Mouse (Mus musculus) spleen, adult 2 months (tissue): ENCODE results near the gene Gprc5c.

ENCODE experiments used
- CTCF ChIP-seq: fragments of 200-500 bp; IDR thresholded peaks from 2 replicates; pipeline ENCODE4 v1.5.1; 2011; ENCODE audit warnings: mild to moderate bottlenecking, inconsistent platforms; ENCODE audit not compliant: insufficient read depth, insufficient read length, insufficient replicate concordance; ENCODE audit errors: extremely low read depth
- POLR2A ChIP-seq: fragments of 200-500 bp; IDR thresholded peaks from 2 replicates; pipeline ENCODE4 v1.6.1; 2011; ENCODE audit warnings: low read depth, low read length, inconsistent platforms

DNA sequence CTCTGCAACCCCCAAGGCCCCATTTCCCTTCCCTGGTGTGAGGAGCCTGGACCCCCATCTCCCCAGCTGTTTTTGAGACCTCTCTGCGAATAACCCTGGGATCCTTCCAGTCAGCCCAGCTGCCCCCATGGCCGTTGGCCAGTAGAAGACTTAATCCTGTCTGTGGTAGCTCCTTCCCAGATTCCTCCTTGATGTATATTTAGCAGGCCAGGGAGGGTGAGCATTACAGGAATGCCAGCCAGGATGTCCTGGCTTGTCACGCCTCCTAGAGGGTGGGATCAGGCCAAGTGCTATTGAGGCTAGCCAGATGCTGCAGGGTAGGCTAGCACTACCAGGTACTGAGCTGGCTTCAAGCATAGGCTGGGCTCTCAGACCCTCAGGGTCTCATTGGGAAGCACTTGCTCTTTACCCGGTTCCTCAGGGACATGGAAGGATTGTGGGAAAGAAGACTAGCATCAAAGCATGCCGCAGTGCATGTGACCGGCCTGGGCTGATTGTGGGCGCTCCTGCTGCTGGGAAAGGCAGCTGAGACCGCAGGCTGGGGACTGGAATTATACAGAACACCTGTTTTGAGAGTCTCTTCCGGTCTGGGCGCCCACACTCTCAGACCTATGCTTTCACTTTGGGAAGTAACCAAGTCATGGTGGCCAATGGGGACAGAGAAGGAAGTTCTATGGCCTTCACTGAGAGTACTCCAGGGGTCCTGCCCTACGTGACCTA lies 35.9 kb upstream of the Gprc5c start:
- TF ChIP-seq POLR2A (no peak), CTCF (no peak)
